Mouse (Mus musculus) layer of hippocampus, adult 2 months (tissue): ENCODE results near the gene Emc9. TPM values are rescaled to one million over a fixed set of nuclear protein-coding genes. Genes with fewer than 3 reads are reported as not detected.

ENCODE experiments used
- DNase-seq, 2 experiments: peaks; one replicate each; pipeline ENCODE4 v3.0.0; 2022; ENCODE audit warnings: low spot score in 2 of 2
- H3K27ac ChIP-seq: fragments of 200-600 bp; 2 replicates; pipeline ENCODE4 v1.8.1; 2022
- H3K4me3 ChIP-seq: fragments of 200-600 bp; 2 replicates; pipeline ENCODE4 v1.8.1; 2022; ENCODE audit warnings: mild to moderate bottlenecking
- CTCF ChIP-seq: fragments of 200-600 bp; conservative IDR thresholded peaks from 2 replicates; pipeline ENCODE4 v1.8.1; 2022; ENCODE audit warnings: antibody characterized with exemption, mild to moderate bottlenecking, moderate library complexity
- total RNA-seq, 2 experiments: library from RNA; stranded (reverse); gene quantifications; 2 replicates each; pipeline ENCODE4 v1.2.3; 2021

Emc9 gene
- total RNA-seq, 2 experiments from 2014 or later: 43.5 to 49.7 TPM

- peak overlapping the region; percentile 52; the same call in 1 of the 2 replicates for H3K4me3 ChIP-seq
- H3K27ac ChIP-seq: peak overlapping the region; percentile 81; the same call in 1 of the 2 replicates
- DNase-seq: no peak
- no peak for TF ChIP-seq CTCF
Observed at GRCm38 (mm10) chr14:55604823-55605222, 19.7 kb upstream of the Emc9 start.

- peak; percentile 85 to 86 for DNase-seq
- H3K4me3 ChIP-seq: peak overlapping the region; percentile 52
- peak overlapping the region; percentile 81 for H3K27ac ChIP-seq
- peak; percentile 93 for TF ChIP-seq CTCF
Observed at GRCm38 (mm10) chr14:55603633-55604576, 18.8 kb upstream of the Emc9 start.

GRCm38 (mm10) chr14:55603271-55603632 is 18.1 kb upstream of the Emc9 start, which contains the start of gene Irf9:
TSS of gene Irf9 (plus strand) at chr14:55603571.
- DNase-seq: no peak
- peak within 1 kb of the TSS; percentile 81 for H3K27ac ChIP-seq
- no peak for TF ChIP-seq CTCF
- peak within 1 kb of the TSS; percentile 52 for H3K4me3 ChIP-seq

- Histone ChIP-seq H3K4me3 (no peak overlapping the region), H3K27ac (no peak overlapping the region)
- no peak for DNase-seq
- TF ChIP-seq CTCF: no peak
Observed at GRCm38 (mm10) chr14:55598521-55599390, 13.7 kb upstream of the Emc9 start.

- peak in 1 of 2 experiments; percentile 36 for DNase-seq
- no peak for TF ChIP-seq CTCF
- Histone ChIP-seq H3K4me3 (no peak overlapping the region), H3K27ac (peak overlapping the region; percentile 67)
Observed at GRCm38 (mm10) chr14:55596036-55596690, 11.1 kb upstream of the Emc9 start.

- no peak for TF ChIP-seq CTCF
- DNase-seq: no peak
- Histone ChIP-seq H3K27ac (peak overlapping the region; percentile 99), H3K4me3 (peak overlapping the region; percentile 96)
Observed at GRCm38 (mm10) chr14:55592226-55592625, 7.1 kb upstream of the Emc9 start.

GRCm38 (mm10) chr14:55591331-55591891 is 6.3 kb upstream of the Emc9 start, which contains the start of gene Rnf31:
TSS of gene Rnf31 (plus strand) at chr14:55591708.
- Histone ChIP-seq H3K4me3 (peak within 1 kb of the TSS; percentile 96), H3K27ac (peak within 1 kb of the TSS; percentile 99)
- DNase-seq: peak; percentile 88 to 96
- TF ChIP-seq CTCF: no peak

- peak; percentile 86 to 97 for DNase-seq
- H3K4me3 ChIP-seq: peak within 1 kb of the TSS; percentile 96
- peak within 1 kb of the TSS; percentile 99 for H3K27ac ChIP-seq
- no peak for TF ChIP-seq CTCF
Observed at GRCm38 (mm10) chr14:55590748-55591330, 5.7 kb upstream of the Emc9 start, which contains the start of gene Psme2. TSS of gene Psme2 (minus strand) at chr14:55591113.

GRCm38 (mm10) chr14:55589771-55590448 is 4.8 kb upstream of the Emc9 start:
- DNase-seq: no peak
- TF ChIP-seq CTCF: no peak
- Histone ChIP-seq H3K4me3 (peak overlapping the region; percentile 96), H3K27ac (peak overlapping the region; percentile 82; the same call in 1 of the 2 replicates)

GRCm38 (mm10) chr14:55589271-55589670 is 4.2 kb upstream of the Emc9 start:
- no peak for TF ChIP-seq CTCF
- no peak overlapping the region for H3K4me3 ChIP-seq
- DNase-seq: no peak
- no peak overlapping the region for H3K27ac ChIP-seq

GRCm38 (mm10) chr14:55586149-55586548 is 1.0 kb upstream of the Emc9 start:
- no peak overlapping the region for H3K4me3 ChIP-seq
- no peak for TF ChIP-seq CTCF
- no peak overlapping the region for H3K27ac ChIP-seq
- DNase-seq: no peak
